Mouse (Mus musculus) spleen, postnatal 10 days (tissue): ENCODE results near the gene Hba-a1.
"Not testable (repeated sequence)": the region's sequence is repeated elsewhere in the genome, so short reads cannot be mapped to it uniquely, and the experiment has no call there.

Source experiments
- DNase-seq, 2 experiments: peaks; one replicate each; pipeline ENCODE4 v3.0.0; 2021 to 2022; ENCODE audit warnings: low spot score in 2 of 2

Hba-a1 gene

DNA sequence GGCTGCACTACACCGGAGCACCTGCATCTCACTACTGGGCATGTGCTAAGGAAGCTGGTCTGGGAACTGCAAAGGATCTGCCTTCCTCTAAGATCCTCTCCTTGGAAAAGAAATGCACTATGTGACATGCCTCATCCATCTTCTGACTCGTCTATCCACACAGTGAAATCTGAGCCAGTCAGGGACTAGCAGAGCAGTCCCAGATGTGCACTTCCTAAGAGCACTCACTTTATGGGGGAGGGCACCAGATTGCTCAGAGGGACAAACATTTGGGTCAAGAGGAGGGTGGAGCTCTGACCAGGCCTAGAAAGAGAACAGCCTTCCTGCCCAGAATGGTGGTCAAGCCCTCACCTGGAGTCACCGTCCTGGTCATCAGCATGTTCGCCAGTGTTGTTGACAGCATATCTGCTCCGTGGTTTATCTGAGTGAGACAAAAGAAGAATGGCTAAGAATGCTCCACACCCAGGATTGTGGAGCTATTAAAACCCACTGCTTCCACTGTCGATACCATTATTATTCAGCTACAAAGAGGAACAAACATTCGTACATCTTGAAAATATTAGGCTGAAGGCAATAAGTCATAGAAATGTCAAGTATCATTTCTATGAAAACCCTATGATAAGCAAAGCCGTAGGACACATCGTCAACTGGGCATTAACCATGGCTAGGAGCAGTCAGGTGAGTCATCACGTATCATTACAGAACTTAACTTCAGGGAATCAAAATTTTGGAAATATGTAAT is 20.5 kb upstream of the Hba-a1 start:
- DNase-seq, result no peak

DNA sequence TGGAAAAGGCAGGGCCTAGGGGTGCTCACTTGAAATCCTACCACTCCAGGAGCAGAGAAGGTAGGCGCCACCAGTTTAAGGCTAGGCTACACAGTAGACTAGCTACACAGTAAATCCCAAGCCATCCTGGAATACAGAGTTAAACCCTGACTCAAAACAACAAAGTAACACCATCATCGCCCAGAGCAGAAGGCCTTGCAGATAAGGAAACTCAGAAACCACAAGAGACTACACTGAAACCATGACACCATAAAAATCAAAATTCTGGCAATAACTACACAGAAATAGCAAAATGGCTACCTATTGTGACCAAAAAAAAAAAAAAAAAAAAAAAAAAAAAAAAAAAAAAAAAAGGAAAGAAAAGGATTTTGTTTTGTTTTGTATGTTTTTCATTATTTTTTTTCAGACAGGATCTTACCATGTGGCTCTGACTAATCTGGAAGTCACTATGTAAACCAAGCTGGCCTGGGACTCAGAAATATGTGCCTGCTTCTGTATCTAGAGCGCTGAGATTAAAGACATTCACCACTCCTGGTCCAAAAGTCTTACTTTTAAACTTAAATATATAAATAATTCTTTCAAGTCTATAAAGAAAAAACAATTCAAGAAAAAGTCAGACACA is 18.1 kb upstream of the Hba-a1 start:
- DNase-seq, result peak in 1 of 2 experiments; percentile 58

DNA sequence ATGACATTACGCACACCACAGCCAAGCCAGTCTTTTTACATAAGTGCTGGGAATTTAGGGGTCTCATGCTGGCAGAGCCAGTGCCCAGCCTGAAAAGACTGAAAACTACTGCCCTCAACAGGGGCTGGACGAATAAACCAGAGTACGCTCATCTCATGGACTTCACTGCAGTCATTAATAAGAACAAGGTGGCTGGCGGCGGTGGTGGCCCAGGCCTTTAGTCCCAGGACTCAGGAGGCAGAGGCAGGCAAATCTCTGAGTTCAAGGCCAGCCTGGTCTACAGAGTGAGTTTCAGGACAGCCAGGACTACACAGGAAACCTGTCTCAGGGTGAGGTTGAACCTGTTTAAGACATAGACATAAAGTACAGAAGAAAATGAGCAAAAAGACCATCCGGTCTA is 17.1 kb upstream of the Hba-a1 start:
- peak in 1 of 2 experiments; percentile 46 for DNase-seq

DNA sequence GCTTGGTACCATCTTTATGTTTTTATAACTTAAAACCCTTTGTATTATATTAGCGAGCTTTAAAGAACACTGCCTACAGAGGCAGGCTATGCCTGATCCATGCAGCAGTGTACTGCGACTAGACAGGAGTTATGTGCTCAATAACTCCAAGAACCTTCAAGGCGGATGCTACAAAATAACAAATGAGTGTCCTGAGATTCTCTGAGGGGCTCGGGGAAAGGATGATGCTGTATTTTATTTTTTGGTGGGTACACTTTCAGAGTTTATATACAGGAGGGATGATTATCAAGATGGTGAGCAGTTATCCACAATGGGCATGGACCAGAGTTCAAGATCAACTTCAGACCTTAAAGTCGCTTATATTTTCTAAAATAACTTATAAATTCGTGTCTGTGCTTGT is 16.5 kb upstream of the Hba-a1 start:
- no peak for DNase-seq

DNA sequence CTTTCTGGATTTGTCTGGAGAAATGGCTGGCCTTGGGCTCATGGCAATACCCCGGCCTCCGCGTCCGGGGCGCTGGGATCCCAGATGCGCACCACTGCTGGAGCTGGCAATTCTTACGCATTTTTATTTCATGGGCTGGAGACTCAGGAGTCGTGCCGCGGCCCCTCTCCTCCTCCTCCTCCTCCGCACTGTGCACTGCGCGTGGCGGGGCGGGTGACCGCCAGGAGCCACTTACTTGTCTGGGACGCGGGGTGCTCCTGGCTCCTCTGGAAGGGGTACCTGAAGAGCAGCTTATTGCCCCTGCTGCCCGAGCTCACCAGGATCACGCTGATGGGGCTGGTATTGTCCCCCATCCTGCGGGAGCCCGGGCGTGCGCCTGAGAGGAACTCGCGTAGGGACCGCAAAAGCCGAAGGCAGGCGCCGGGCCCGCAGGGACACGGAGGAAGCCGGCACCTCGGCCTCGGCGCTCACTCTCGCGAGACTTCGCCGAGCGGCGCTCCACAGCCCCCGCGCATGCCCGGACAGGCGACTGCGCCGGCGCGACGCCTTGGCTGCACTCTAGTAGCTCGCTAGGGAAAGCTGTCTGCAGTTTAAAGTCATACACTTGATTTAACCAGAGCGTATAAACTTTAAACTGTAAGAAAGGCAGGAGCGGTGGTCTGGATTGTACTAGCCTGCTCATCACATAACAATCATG is 16.0 kb upstream of the Hba-a1 start, which contains the start of gene Nprl3:
TSS of gene Nprl3 (minus strand) at position 520 of the 697 bp plus-strand sequence.
- peak; percentile 96 to 97 for DNase-seq

DNA sequence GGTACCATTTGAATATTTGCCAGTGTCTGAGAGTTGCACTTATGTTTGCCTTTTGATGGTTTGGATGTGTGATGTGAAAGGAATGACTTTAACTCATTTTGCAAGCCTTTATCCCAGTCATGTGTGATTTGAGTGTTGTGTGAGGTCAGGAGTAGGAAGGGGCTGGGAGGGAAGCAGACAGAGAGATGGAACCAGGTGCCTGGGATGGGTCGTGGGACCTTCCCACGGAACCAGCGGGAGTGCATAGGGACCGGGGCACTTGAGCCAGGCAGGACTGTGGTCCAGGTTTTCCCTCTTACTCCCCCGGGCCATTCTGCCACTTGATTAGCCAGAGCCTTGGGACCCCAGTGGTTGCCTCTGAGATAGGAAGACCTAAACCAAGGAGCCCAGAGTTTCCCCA is 15.3 kb upstream of the Hba-a1 start:
- DNase-seq, result peak in 1 of 2 experiments; percentile 49

DNA sequence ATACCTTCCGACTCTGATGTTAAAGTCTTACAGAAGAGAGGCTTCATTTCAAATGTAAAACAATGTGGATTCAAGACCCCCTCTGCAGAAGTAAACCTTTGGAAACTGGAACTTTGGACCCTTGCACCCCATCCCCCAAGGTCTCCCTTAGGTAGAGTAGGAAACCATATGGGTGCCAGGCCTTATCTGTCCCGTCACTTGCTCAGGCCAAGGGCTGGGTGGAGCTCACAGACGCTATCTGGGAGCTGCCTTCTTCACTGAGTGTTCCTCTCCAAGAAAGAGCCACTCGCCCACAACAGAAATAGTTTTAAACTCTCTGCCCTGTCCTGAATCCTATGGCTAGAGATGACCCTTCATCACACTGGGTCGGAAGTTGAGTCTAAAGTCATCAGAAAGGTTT is 14.4 kb upstream of the Hba-a1 start:
- peak in 1 of 2 experiments; percentile 81 for DNase-seq

DNA sequence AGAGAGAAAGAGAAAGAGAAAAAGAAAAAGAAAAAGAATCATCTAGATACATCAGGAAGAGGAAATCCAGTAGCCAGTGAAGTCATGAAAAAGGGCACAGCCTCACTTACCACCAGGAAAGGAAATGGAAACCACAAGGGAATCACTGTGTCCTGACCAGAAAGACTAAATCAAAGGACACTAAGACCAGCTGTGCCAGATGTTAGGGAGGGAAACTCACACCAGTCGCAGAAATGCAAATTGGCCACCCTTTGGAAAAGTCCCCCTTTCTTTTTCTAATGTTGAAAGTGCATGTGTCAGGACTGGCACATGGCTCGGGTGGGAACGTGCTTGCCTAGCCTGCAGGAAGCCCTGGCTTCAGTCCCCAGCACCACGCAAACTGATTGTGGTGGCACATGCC is 12.1 kb upstream of the Hba-a1 start:
- no peak for DNase-seq

DNA sequence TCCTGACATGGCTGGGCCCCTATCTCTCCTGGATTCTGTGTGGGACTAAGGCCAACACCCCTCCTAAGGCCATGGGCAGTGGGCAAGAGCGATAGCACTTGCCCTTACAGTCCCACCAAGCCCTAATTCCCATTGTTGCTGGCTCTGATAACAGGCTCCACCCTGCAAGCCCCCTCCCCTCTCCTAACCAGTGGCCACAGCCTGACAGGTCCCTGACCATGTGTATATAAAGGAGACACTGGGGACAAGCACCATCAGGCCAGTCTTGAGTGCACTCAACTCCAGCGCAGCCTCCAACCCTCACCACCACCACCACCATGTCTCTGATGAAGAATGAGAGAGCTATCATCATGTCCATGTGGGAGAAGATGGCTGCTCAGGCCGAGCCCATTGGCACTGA is 7.0 kb upstream of the Hba-a1 start, which contains the start of gene Hba-x:
TSS of gene Hba-x (plus strand) at position 54 of the 400 bp plus-strand sequence.
- DNase-seq, result no peak

DNA sequence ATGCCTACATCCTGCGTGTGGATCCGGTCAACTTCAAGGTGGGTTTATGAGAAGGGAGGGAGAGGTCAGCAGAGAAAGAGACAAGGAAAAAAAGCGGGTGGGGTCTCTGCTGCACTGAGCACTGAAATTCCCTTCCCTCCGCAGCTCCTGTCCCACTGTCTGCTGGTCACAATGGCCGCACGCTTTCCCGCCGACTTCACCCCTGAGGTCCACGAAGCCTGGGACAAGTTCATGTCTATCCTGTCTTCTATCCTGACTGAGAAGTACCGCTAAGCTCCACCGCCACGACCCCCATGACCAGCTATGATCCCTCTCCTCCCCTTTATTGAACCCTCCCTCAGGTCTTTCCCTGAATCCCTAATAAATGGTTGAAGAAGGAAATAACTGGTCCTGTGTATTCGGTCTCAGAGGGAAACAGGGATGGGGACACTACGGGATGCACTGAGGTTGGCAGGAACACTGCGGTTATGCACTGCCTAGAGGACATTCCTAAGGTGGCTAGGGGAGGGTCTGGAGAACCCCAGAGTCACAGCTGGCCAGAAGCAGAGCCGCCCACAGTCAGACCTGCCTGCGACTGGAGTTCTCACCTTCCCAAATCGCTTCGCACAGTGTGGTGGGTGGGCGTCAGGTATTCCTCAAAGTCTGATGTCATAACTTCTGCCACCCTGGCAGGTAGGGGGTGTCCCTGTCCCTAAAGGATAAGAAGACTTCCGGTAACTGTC is 5.4 kb upstream of the Hba-a1 start:
- DNase-seq, result no peak

DNA sequence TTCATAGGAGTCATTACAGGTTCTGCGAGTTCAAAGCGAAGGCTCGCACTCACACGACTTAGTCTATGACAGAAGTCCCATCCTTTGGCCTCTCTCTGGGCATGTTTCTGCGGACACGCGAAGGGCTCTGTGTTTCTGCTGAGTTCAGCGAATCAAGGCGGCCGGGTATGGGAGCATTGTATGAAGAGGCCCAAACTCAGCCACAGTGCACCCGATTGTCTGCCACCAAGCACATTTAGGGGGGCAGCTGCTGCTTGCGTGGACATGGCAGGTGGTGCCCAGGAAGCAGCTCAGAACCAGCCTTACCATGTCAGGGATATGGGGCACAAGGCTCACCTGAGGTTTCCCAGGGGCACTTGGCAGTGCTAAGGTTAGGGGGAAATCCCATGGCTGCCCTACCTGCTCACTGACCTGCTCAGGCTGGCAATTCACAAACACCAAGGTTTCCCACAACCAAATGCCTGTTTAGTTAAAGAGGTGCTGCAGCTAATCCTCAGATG is 4.8 kb upstream of the Hba-a1 start:
- DNase-seq, result no peak

DNA sequence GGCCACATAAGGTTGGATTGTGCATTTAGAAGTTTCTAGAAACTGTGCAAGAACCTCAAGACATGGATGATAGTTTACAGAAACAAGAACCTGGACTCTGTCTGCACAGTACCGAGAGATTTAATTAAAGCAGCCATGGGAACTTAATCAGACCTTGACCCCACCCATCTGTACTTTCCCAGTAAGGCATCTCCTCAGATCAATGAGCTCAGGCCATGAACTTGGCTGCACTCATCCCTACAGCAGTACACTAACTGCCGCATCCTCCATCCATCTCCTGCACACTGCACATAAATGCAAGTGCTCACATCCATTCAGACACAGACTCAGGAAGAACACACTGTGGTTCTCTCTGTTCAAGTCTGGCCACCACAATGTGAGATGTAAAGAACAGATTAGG is 2.7 kb upstream of the Hba-a1 start:
- peak in 1 of 2 experiments; percentile 36 for DNase-seq

DNA sequence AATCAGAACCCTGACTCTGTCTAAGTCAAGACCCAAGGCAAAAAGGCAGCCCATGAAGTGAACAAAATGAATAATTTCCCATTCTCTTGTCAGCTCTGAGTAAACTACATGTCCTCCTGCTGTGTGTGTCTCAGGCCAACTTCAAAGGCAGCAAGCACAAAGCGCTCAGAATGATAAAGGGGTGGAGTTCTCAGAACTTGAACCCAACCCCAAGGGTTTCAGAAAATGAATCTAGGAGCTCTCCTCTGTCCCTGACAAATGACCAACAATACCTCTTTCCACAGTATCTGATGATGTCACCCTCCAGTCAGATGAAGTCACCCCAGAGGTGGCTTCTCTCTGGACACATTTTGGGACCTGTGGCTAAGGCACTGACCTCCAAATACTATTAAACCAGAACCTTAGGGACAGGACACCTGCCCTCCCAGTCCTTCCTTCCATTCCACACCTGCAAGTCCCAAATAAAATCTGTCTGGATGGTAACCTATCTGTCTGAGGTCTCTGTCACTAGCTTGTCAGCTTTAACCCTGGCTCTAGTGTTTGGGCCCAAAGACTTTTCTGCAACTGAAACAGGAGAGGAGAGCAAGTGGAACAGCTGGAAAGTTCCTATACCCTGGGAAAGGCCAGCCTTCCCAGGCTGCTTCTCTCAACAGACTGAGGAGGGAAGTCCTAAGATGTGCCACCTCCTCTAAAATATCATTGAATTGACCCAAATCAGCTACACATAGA is 1.7 kb upstream of the Hba-a1 start:
- DNase-seq, result peak in 1 of 2 experiments; percentile 48

DNA sequence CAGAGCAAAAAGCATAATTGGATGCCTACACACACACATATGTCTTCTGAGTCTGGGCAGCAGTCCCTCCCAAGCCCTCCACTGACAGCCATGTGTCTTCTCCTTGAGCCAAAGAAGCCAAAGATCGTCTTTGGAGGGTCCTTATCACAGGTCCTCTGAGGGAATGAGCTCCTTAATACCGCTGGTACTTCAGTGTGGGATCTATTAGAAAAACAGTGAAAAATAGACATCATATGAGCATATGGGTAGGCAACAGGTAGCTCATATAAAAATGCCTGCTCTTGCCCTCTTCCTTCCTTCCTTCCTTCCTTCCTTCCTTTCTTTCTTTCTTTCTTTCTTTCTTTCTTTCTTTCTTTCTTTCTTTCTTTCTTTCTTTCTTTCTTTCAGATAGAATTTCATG is 1.3 kb downstream of the Hba-a1 start:
- not testable (repeated sequence) for DNase-seq

DNA sequence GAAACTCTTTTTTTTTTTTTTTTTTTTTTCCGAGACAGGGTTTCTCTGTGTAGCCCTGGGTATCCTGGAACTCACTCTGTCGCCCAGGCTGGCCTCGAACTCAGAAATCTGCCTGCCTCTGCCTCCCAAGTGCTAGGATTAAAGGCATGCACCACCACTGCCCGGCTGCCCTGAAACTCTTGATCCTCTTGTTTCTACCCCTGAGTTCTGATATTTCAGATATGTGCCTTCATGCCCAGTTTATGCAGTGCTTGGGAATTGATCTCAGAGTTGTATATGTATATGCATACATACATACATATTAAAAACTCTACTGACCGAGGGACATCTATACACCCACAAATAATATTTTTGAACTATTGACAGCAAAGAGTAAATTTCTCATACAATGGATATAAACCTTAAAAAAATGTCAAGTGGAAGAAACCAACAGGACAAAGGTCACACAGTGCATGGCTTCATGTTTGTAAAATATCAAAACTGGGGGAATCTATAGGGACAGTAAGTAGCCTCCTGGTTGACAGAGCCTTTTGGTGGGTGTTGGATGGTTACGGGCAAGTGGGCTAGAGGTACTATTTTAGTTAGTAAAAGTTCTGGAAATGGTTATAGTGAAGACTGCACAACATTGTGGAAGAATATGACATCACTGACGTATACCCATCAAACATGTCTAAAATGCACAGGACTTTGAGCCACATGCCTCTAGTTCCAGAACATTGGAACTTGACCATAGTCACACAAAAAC is 1.9 kb downstream of the Hba-a1 start:
- peak; percentile 77 to 80 for DNase-seq

DNA sequence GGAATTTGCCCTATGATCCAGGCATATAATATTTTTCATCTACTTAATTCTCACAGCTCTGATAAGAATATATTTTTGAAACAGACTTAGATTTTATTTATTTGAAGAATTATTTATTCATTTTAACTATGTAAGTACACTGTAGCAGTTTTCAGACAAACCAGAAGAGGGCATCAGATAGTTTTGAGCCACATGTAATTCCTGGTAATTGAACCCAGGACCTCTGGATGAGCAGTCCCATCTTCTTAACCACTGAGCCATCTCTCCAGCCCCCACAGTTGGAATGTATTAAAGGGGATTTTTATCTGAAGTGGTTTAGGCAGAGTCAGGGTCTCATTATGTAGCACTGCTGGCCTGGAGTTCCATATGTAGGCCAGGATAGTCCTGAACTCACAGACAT is 2.6 kb downstream of the Hba-a1 start:
- not testable (repeated sequence) for DNase-seq

DNA sequence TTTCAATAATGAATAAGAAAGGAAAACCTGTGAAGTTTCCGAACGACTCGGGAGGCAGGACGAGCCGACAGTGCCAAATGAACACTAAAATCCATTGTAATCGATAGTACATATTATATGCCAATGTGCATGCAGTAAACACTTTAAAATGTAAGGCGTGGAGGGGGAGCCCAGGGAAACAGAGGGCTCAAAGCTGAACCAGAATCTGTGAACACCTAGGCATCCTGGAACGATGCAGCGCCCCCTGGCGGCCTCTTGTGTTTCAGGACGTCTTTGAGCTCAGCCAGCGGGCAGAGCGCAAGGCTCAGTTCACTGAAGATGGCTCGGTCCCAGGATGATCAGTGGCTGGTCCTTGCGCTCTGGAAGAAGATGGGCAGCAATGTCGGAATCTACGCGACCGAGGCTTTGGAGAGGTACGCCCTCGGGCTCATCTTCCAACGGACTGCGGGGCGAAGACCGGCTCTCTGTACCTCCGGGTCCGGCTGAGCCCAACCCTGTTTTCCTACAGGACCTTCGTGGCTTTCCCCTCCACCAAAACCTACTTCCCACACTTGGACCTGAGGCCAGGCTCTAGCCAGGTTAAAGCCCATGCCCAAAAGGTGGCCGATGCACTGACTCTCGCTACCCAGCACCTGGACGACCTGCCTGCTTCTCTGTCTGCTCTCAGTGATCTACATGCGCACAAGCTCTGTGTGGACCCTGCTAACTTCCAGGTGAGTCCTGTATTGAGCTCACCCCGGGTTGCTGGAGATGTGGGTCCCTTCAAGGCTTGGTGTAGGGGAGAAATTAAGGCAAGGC is 3.6 kb downstream of the Hba-a1 start, which contains the start of gene Hbq1b:
TSS of gene Hbq1b (plus strand) at position 271 of the 798 bp plus-strand sequence.
- peak; percentile 89 to 90 for DNase-seq

DNA sequence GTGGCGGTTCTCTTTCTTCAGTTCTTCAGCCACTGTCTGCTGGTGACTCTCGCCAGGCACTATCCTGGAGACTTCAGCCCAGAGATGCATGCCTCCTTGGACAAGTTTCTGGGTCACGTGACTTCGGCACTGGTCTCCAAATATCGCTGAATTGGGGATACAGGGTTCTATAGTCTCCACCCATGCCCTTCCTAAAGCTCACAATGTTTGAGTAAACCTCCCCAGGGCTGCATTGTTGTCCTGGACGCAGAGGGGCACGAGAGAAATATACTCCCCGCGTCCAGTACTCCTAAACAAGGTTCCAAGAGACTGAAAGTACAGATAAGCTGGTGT is 4.1 kb downstream of the Hba-a1 start:
- peak; percentile 59 to 70 for DNase-seq

DNA sequence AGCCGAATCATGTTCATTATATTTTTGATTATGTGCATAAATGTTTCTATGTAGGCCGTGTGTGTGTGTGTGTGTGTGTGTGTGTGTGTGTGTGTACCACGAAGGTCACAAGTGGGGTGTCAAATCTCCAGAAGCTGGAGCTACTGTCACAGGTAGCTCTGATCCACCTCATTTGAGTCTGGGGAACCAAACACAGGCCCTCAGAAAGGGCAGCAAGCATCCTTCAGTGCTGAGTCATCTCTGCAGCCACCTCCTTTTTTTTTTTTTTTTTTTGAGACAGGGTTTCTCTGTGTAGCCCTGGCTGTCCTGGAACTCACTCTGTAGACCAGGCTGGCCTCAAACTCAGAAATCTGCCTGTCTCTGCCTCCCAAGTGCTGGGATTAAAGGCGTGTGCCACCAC is 9.5 kb downstream of the Hba-a1 start:
- peak; percentile 39 to 51 for DNase-seq

DNA sequence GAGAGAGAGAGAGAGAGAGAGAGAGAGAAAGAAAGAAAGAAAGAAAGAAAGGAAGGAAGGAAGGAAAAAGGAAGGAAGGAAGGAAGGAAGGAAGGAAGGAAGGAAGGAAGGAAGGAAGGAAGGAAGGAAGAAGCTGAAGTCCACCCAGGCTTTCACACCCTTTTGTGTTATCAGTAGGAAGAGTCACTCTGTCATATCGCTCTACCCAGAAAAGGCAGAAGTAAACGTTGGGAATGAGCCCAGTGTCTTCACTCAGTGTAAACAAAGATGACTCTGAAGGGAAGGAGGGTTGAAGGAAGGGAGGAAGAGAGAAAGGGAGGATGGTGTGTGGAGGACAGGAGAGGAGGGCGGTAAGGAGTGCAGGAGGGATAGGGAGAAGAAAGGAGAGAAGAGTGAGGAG is 10.2 kb downstream of the Hba-a1 start:
- peak in 1 of 2 experiments; percentile 41 for DNase-seq
